Mouse (Mus musculus) adrenal gland, postnatal 0 days (tissue): ENCODE measurements around the gene Tma16. TPM values are rescaled to one million over a fixed set of nuclear protein-coding genes. Genes with fewer than 3 reads are reported as not detected.

Source experiments
- polyA plus RNA-seq: library from polyadenylated mRNA; unstranded; fragments of >200 nt; fragmentation: Nextera tagmentation; extraction: Ambion mirVana; gene quantifications from 2 replicates; pipeline ENCODE4 v1.2.1, GENCODE M21; 2015

Tma16 gene
- polyA plus RNA-seq, result 6.8 and 9.3 TPM in 2 replicates

GRCm38 (mm10) chr8:66486084-66486763 lies at the start of gene Tma16:
TSS of gene Tma16 (minus strand) at chr8:66486530.

GRCm38 (mm10) chr8:66511537-66511936 lies 25.2 kb upstream of the Tma16 start, which contains the start of gene Tktl2:
TSS of gene Tktl2 (plus strand) at chr8:66511756.

Other genes with a start within 250 kb of the Tma16 start
- not detected in 2 replicates for gene Tktl2, start 25.2 kb upstream of the Tma16 start, polyA plus RNA-seq
- 0.19 and 0.39 TPM in 2 replicates for gene Npy5r, start 201.6 kb upstream of the Tma16 start, polyA plus RNA-seq
- 0.99 and 1.1 TPM in 2 replicates for gene Npy1r, start 210.7 kb upstream of the Tma16 start, polyA plus RNA-seq